Mouse (Mus musculus): Measurements from ENCODE around the gene Astn2. TPM values are rescaled to one million over a fixed set of nuclear protein-coding genes. Genes with fewer than 3 reads are reported as not detected.

Astn2 gene
- total RNA-seq, 2 experiments from 2014 or later = 1.7 to 1.9 TPM

- DNase-seq = peak; percentile 18 to 35
- intact Hi-C loops (cut with DNase I) = no loop called here
Measured at GRCm38 (mm10) chr4:66215170-66215618, 189.2 kb downstream of the Astn2 start.

GRCm38 (mm10) chr4:66189636-66190035 lies 214.8 kb downstream of the Astn2 start:
- intact Hi-C loops (cut with DNase I) = no loop called here
- DNase-seq = no peak

- intact Hi-C loops (cut with DNase I) = no loop called here
- DNase-seq = no peak
Measured at GRCm38 (mm10) chr4:66175887-66176533, 228.4 kb downstream of the Astn2 start.

GRCm38 (mm10) chr4:66171583-66171982 lies 232.8 kb downstream of the Astn2 start:
- peak; percentile 49 to 56 for DNase-seq
- intact Hi-C loops (cut with DNase I) = no loop called here

- no peak for DNase-seq
- intact Hi-C loops (cut with DNase I) = no loop called here
Measured at GRCm38 (mm10) chr4:66170787-66171186, 233.6 kb downstream of the Astn2 start.

GRCm38 (mm10) chr4:66169485-66169884 lies 234.9 kb downstream of the Astn2 start:
- intact Hi-C loops (cut with DNase I) = loop anchor here (10.0 kb wide), 1 partner anchor 145 kb away; no protein-coding TSS in a partner anchor
- DNase-seq = no peak

- intact Hi-C loops (cut with DNase I) = no loop called here
- no peak for DNase-seq
Measured at GRCm38 (mm10) chr4:66158714-66159113, 245.7 kb downstream of the Astn2 start.

- DNase-seq = no peak
- intact Hi-C loops (cut with DNase I) = no loop called here
Measured at GRCm38 (mm10) chr4:66157439-66158113, 246.8 kb downstream of the Astn2 start.

GRCm38 (mm10) chr4:66146546-66146945 lies 257.9 kb downstream of the Astn2 start:
- intact Hi-C loops (cut with DNase I) = no loop called here
- DNase-seq = no peak

- DNase-seq = no peak
- intact Hi-C loops (cut with DNase I) = no loop called here
Measured at GRCm38 (mm10) chr4:66126181-66126580, 278.2 kb downstream of the Astn2 start.

- intact Hi-C loops (cut with DNase I) = no loop called here
- DNase-seq = no peak
Measured at GRCm38 (mm10) chr4:66122766-66123358, 281.5 kb downstream of the Astn2 start.

GRCm38 (mm10) chr4:66114243-66114642 lies 290.2 kb downstream of the Astn2 start:
- intact Hi-C loops (cut with DNase I) = no loop called here
- DNase-seq = no peak

GRCm38 (mm10) chr4:66102037-66102436 lies 302.4 kb downstream of the Astn2 start:
- no peak for DNase-seq

GRCm38 (mm10) chr4:66097629-66098028 lies 306.8 kb downstream of the Astn2 start:
- peak in 1 of 2 experiments; percentile 1 for DNase-seq
- intact Hi-C loops (cut with DNase I) = no loop called here

More at GRCm38 (mm10) chr4:66102037-66102436, 302.4 kb downstream of the Astn2 start:
- intact Hi-C loops (cut with DNase I) = no loop called here

- no peak for DNase-seq
- intact Hi-C loops (cut with DNase I) = no loop called here
Measured at GRCm38 (mm10) chr4:66096104-66096503, 308.3 kb downstream of the Astn2 start.

GRCm38 (mm10) chr4:66057161-66057560 lies 347.2 kb downstream of the Astn2 start:
- DNase-seq = no peak
- intact Hi-C loops (cut with DNase I) = no loop called here

- intact Hi-C loops (cut with DNase I) = no loop called here
- DNase-seq = no peak
Measured at GRCm38 (mm10) chr4:66055690-66056089, 348.7 kb downstream of the Astn2 start.

GRCm38 (mm10) chr4:66043014-66043672 lies 361.3 kb downstream of the Astn2 start:
- no peak for DNase-seq
- intact Hi-C loops (cut with DNase I) = no loop called here

- intact Hi-C loops (cut with DNase I) = no loop called here
- DNase-seq = peak in 1 of 2 experiments; percentile 5
Measured at GRCm38 (mm10) chr4:66033826-66034225, 370.6 kb downstream of the Astn2 start.

GRCm38 (mm10) chr4:66031320-66031870 lies 373.0 kb downstream of the Astn2 start:
- no peak for DNase-seq
- intact Hi-C loops (cut with DNase I) = no loop called here

- DNase-seq = no peak
- intact Hi-C loops (cut with DNase I) = loop anchor here (10.0 kb wide), 1 partner anchor 135 kb away; no protein-coding TSS in a partner anchor
Measured at GRCm38 (mm10) chr4:66029901-66030300, 374.5 kb downstream of the Astn2 start.

Data from heart, postnatal 14 days (tissue).